Mouse (Mus musculus) brain, embryonic 14.5 days (tissue): ENCODE results near the gene St3gal5.

Experiments
- CTCF ChIP-seq: fragments of 200-500 bp; IDR thresholded peaks from 2 replicates; pipeline ENCODE4 v1.5.1; 2012; ENCODE audit warnings: inconsistent platforms, mild to moderate bottlenecking, moderate library complexity, borderline replicate concordance; ENCODE audit not compliant: insufficient read depth, insufficient read length; ENCODE audit errors: extremely low read depth
- POLR2A ChIP-seq: fragments of 200-500 bp; IDR thresholded peaks from 2 replicates; pipeline ENCODE4 v1.6.1; 2012; ENCODE audit warnings: mild to moderate bottlenecking, inconsistent platforms, borderline replicate concordance; ENCODE audit not compliant: poor library complexity, insufficient read depth, insufficient read length, severe bottlenecking; ENCODE audit errors: extremely low read depth

DNA sequence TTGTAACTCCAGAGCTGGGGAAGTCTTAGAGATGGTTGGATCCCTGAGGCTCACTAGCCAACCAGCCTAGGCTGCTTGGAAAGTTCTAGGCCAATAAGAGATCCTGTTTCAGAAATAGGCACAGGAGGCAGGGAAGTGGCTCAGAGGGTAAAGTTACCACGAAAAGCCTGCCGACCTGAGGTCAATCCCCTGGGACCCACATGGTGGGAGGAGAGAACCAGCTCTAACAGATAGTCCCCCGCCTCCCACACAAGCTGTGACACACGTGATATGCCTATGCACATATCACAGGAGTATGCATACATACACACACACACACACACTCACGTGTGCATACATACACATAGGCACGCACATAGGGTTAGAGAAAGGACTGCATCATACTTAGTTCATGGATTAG, 32.7 kb downstream of the St3gal5 start:
- TF ChIP-seq POLR2A, result no peak
- no peak for TF ChIP-seq CTCF
